Mouse (Mus musculus): ENCODE data around the gene H2afy. TPM values are rescaled to one million over a fixed set of nuclear protein-coding genes. Genes with fewer than 3 reads are reported as not detected.

H2afy gene
- total and polyA plus RNA-seq, 2 experiments from 2014 or later: 169 to 181 TPM

DNA sequence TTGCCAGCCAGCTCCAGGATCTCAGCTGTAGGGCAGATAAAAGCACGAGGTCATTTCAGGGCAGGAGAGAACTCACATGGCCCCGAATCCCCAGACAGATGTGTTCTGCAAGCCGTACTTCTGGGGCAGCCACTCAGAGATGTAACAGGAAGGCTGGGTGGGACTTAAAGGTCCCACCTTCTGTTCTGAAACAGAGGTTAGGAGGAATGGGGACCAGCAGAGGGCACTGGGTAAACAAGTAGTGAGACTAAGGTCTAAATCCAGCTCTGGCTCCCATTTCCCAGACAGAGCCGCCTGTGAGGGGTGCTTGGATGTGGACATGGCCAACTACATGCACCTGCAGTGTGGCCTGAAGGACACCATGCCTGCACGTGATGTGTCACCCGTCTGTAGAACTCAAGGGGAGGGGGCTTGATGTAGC lies 31.2 kb downstream of the H2afy start:
- Histone ChIP-seq H3K4me1 (ENCODE audit: insufficient read depth) (peaks cover 12% of the 10 kb centered on the region; the same call in 1 of the 2 replicates), H3K27me3 (ENCODE audit: insufficient read depth, low read length) (no peaks in the 10 kb centered on the region), H3K4me2 (ENCODE audit: low read depth) (no peak overlapping the region), H3K4me3 (ENCODE audit: low read depth, low read length) (no peak overlapping the region), H3K36me3 (ENCODE audit: insufficient read depth) (peaks cover 23% of the 10 kb centered on the region), H3K27ac (ENCODE audit: low read depth, low read length) (no peak overlapping the region; the same call in 1 of the 2 replicates), H3K9me3 (ENCODE audit: low read length) (no peaks in the 10 kb centered on the region), H3K9ac (no peak overlapping the region)
- DNase-seq (no peak), ATAC-seq (no peak)
- 79% methylated on average over 6 of the region's 6 CpGs for WGBS
- TF ChIP-seq CTCF (IDR thresholded peaks at IDR 0.05; ENCODE audit: low read depth): no peak

DNA sequence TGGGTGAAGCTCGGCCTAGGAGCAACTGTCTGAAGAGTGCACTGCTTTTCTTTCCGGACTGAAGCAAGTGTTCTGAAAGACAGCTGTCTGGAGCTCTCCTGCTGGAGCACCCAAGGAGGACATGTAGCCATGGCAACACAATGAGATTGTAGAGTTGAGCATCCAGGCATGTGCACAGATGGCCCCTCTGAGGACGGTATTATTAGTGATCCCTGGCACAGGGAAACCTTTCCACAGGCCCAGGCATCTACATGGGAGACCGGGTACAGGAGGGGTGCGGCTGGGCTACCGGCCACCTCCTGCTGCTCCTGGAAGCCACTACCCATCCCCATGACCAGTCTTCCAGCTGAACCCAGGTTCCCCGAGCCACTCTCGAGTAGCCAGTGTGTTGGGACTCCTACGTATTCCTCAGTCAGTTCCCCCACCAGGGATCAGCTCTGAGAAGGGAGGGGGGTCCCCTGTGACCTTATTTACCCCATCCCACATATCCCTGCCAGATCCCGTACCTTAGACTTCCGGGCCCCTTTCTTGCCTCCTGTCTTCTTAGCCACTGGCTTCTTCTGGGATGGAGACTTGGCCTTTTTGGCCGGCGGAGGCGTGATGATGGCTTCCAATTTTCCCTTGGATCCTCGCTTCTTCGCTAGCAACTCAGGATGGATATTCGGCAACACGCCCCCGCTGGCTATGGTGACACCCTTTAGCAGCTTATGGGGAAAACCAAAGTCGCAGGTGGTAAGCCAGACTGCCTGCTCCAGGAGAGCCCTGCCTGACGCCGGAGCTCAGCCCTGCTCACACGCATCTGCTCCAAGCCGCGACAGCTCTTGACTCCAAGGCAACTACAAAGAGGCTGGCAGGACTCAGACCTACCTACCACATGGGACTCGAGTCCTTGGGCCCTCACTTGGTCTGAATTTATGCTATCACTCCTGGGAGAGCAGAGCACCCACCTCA lies 32.1 kb downstream of the H2afy start:
- H3K4me3 ChIP-seq (ENCODE audit: low read depth, low read length): no peak overlapping the region
- ATAC-seq (peak; percentile 88), DNase-seq (peak; percentile 58)
- WGBS: 83% methylated on average over 26 of the region's 26 CpGs
- H3K27me3 ChIP-seq (ENCODE audit: insufficient read depth, low read length): no peaks in the 10 kb centered on the region
- H3K36me3 ChIP-seq (ENCODE audit: insufficient read depth): peaks cover 27% of the 10 kb centered on the region
- no peaks in the 10 kb centered on the region for H3K9me3 ChIP-seq (ENCODE audit: low read length)
- no peak overlapping the region for H3K4me2 ChIP-seq (ENCODE audit: low read depth)
- no peak for TF ChIP-seq CTCF (IDR thresholded peaks at IDR 0.05; ENCODE audit: low read depth)
- H3K9ac ChIP-seq: no peak overlapping the region
- H3K4me1 ChIP-seq (ENCODE audit: insufficient read depth): peaks cover 12% of the 10 kb centered on the region; the same call in 1 of the 2 replicates
- peak overlapping the region; percentile 62 for H3K27ac ChIP-seq (ENCODE audit: low read depth, low read length)

DNA sequence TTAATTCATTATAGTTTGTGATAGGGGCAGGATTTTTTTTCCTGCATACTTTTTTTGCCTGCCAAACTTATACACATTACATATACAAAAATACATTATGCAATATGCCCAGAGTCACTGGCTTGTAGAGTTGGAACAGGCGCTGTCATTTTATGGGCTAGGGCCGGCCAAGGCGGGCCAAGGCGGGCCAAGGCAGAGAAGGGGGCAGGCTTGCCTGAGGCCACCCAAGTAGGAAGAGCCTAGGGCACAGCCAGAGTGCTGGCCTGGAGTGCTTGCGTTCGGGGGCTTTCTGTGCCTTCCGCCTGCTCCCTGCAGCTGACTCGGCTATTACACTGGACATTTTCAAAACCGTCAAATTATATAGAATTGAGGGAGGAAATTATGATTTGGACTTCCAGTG lies 34.0 kb downstream of the H2afy start:
- no peak overlapping the region for H3K27ac ChIP-seq (ENCODE audit: low read depth, low read length)

DNA sequence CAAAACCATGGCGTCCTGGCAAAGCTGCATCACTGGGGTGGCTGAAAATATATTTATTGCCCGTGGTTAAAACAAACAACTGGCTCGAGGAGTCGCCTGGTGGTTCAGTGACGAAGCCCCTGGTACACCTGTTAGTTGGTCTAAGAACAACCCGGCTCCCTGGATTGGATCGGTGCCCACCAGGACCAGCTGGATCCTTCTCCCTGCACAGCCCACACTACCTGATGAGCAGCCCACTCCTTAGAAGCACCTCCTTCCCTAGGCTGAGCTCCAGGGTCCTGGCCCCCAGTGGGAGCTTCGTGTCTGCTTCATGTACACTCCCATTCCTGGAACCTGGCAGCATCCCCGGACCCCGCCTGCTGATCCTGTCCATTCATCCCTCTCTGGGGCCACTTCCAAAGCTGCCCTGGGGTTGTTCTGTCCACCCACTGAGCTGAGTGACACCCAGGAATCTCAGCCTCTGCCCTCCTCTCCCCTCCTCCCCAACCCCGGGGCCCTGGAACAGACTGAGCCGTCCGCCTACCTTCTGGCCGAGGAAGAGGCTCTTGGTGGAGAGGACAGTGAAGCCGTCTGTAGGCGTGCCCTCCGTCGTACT lies 40.5 kb downstream of the H2afy start:
- DNase-seq (no peak), ATAC-seq (no peak)
- 75% methylated on average over 18 of the region's 18 CpGs for WGBS
- H3K4me1 ChIP-seq (ENCODE audit: insufficient read depth): no peaks in the 10 kb centered on the region
- peaks cover 21% of the 10 kb centered on the region for H3K36me3 ChIP-seq (ENCODE audit: insufficient read depth)
- no peak overlapping the region for H3K4me3 ChIP-seq (ENCODE audit: low read depth, low read length)
- TF ChIP-seq CTCF (IDR thresholded peaks at IDR 0.05; ENCODE audit: low read depth): no peak
- no peaks in the 10 kb centered on the region for H3K9me3 ChIP-seq (ENCODE audit: low read length)
- H3K27ac ChIP-seq (ENCODE audit: low read depth, low read length): no peak overlapping the region
- H3K9ac ChIP-seq: no peak overlapping the region
- H3K27me3 ChIP-seq (ENCODE audit: insufficient read depth, low read length): no peaks in the 10 kb centered on the region
- no peak overlapping the region for H3K4me2 ChIP-seq (ENCODE audit: low read depth)

More for the DNA sequence above, 34.0 kb downstream of the H2afy start:
- no peaks in the 10 kb centered on the region for H3K9me3 ChIP-seq (ENCODE audit: low read length)
- no peak overlapping the region for H3K9ac ChIP-seq
- H3K27me3 ChIP-seq (ENCODE audit: insufficient read depth, low read length): no peaks in the 10 kb centered on the region
- no peak for TF ChIP-seq CTCF (IDR thresholded peaks at IDR 0.05; ENCODE audit: low read depth)
- peaks cover 27% of the 10 kb centered on the region for H3K36me3 ChIP-seq (ENCODE audit: insufficient read depth)
- no peak for DNase-seq
- no peak overlapping the region for H3K4me3 ChIP-seq (ENCODE audit: low read depth, low read length)
- H3K4me2 ChIP-seq (ENCODE audit: low read depth): no peak overlapping the region
- ATAC-seq: no peak
- WGBS: 69% methylated on average over 9 of the region's 9 CpGs
- peaks cover 9% of the 10 kb centered on the region; the same call in 1 of the 2 replicates for H3K4me1 ChIP-seq (ENCODE audit: insufficient read depth)

DNA sequence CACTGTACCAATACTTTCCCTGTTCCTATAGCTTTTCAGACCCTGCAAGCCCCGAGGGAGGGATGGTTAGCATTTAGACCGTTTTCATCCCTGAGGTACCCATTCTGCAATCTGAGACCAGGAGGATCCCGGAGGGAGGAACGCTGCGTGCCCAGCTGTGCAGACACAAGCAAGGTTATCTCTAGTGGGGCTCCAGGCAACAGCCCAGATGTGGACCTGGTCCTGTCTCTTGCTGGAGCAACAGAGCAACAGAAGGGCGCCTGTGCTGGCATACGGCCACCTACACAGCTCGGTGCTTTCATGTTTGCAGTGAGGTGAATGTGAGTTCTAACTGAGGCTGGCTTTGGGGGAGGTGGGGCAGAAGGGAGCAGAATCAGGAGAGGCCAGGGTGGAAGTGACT lies 41.6 kb downstream of the H2afy start:
- peaks cover 25% of the 10 kb centered on the region for H3K36me3 ChIP-seq (ENCODE audit: insufficient read depth)
- no peak overlapping the region for H3K27ac ChIP-seq (ENCODE audit: low read depth, low read length)
- ATAC-seq (no peak), DNase-seq (no peak)
- WGBS: 70% methylated on average over 8 of the region's 8 CpGs
- no peaks in the 10 kb centered on the region for H3K9me3 ChIP-seq (ENCODE audit: low read length)
- no peaks in the 10 kb centered on the region for H3K4me1 ChIP-seq (ENCODE audit: insufficient read depth)
- no peak overlapping the region for H3K4me2 ChIP-seq (ENCODE audit: low read depth)
- no peak overlapping the region for H3K9ac ChIP-seq
- no peak for TF ChIP-seq CTCF (IDR thresholded peaks at IDR 0.05; ENCODE audit: low read depth)
- no peaks in the 10 kb centered on the region for H3K27me3 ChIP-seq (ENCODE audit: insufficient read depth, low read length)
- no peak overlapping the region for H3K4me3 ChIP-seq (ENCODE audit: low read depth, low read length)

DNA sequence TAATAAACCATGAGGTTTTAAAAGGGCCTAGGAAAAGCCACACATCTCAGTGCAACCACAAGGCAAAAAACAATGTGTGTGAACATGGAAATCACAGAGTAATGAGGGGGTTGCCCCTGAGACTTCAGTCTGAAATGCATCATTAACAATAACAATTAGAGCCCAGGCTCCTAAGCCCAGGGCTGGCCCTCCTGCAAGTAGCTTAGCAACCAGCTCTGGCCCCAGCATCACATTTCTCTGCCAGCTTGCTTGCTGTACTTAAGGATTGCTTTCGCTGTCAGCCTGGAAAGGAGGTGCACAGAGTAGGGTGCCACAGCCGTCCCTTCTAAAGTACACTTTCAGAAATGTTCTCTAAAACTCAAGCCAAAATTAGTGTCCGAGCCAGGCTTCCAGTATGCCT lies 42.5 kb downstream of the H2afy start:
- peak overlapping the region; percentile 50; the same call in 1 of the 2 replicates for H3K27ac ChIP-seq (ENCODE audit: low read depth, low read length)
- DNase-seq (peak; percentile 67), ATAC-seq (peak; percentile 85)
- TF ChIP-seq CTCF (IDR thresholded peaks at IDR 0.05; ENCODE audit: low read depth): no peak
- H3K36me3 ChIP-seq (ENCODE audit: insufficient read depth): peaks cover 26% of the 10 kb centered on the region
- no peaks in the 10 kb centered on the region for H3K4me1 ChIP-seq (ENCODE audit: insufficient read depth)
- H3K9ac ChIP-seq: no peak overlapping the region
- WGBS: 31% methylated on average over 3 of the region's 3 CpGs
- no peaks in the 10 kb centered on the region for H3K27me3 ChIP-seq (ENCODE audit: insufficient read depth, low read length)
- no peaks in the 10 kb centered on the region for H3K9me3 ChIP-seq (ENCODE audit: low read length)
- no peak overlapping the region for H3K4me3 ChIP-seq (ENCODE audit: low read depth, low read length)
- H3K4me2 ChIP-seq (ENCODE audit: low read depth): no peak overlapping the region

DNA sequence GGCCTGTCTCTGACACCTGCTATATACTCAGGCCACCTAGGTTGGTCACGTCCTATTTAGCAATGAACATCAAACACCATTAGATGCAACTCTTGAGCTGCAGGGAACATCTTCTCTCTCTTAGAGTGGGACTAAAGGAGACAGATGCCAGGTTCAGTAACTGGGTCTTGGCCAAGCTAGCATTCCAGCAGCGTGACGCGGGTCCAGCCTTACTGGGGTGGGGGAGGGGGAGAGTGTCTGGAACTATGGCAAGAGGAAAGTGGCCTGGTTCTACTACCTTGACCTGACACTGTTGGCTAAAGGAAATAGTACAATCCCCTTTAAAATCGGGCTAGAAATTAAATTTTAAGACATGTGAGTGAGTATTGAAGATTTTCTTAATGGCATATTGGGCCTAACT lies 43.6 kb downstream of the H2afy start:
- Histone ChIP-seq H3K36me3 (ENCODE audit: insufficient read depth) (peaks cover 33% of the 10 kb centered on the region), H3K9ac (no peak overlapping the region), H3K4me3 (ENCODE audit: low read depth, low read length) (no peak overlapping the region), H3K4me1 (ENCODE audit: insufficient read depth) (no peaks in the 10 kb centered on the region), H3K27me3 (ENCODE audit: insufficient read depth, low read length) (no peaks in the 10 kb centered on the region), H3K4me2 (ENCODE audit: low read depth) (no peak overlapping the region), H3K27ac (ENCODE audit: low read depth, low read length) (no peak overlapping the region), H3K9me3 (ENCODE audit: low read length) (no peaks in the 10 kb centered on the region)
- no peak for DNase-seq
- no peak for ATAC-seq
- no peak for TF ChIP-seq CTCF (IDR thresholded peaks at IDR 0.05; ENCODE audit: low read depth)
- WGBS: 55% methylated on average over 5 of the region's 5 CpGs

Measured in forebrain, postnatal 0 days (tissue).